Mouse (Mus musculus) myocyte (in vitro differentiated cells): ENCODE results near the gene Lrrc4. TPM values are rescaled to one million over a fixed set of nuclear protein-coding genes. Genes with fewer than 3 reads are reported as not detected.

ENCODE experiments used
- H3K27me3 ChIP-seq: one replicate; pipeline ENCODE4 v1.6.1; 2011; ENCODE audit not compliant: control insufficient read depth, insufficient read depth, insufficient read length
- H3K36me3 ChIP-seq: one replicate; pipeline ENCODE4 v1.6.1; 2011; ENCODE audit not compliant: control insufficient read depth, insufficient read depth
- H3K4me2 ChIP-seq: one replicate; pipeline ENCODE4 v1.6.1; 2011; ENCODE audit warnings: low read depth, control low read depth
- H3K4me3 ChIP-seq: one replicate; pipeline ENCODE4 v1.5.1; 2011; ENCODE audit warnings: mild to moderate bottlenecking, control low read depth, moderate library complexity
- H3K79me2 ChIP-seq: one replicate; pipeline ENCODE4 v1.6.1; 2011; ENCODE audit not compliant: control insufficient read depth, insufficient read depth
- H3ac ChIP-seq: one replicate; pipeline ENCODE4 v1.6.1; 2011; ENCODE audit not compliant: control insufficient read depth, insufficient read length
- CEBPB ChIP-seq: IDR thresholded peaks from 2 replicates; pipeline ENCODE4 v1.6.1; 2011; ENCODE audit warnings: mild to moderate bottlenecking, moderate library complexity; ENCODE audit not compliant: poor library complexity, insufficient read depth, severe bottlenecking
- E2F4 ChIP-seq: IDR thresholded peaks from one replicate; pipeline ENCODE4 v1.6.1; 2011; ENCODE audit warnings: mild to moderate bottlenecking, control low read depth, moderate library complexity; ENCODE audit not compliant: insufficient read depth
- MAX ChIP-seq: IDR thresholded peaks from one replicate; pipeline ENCODE4 v1.6.1; 2011; ENCODE audit warnings: low read depth, mild to moderate bottlenecking, control low read depth
- MYOD1 ChIP-seq, 3 experiments: IDR thresholded peaks; one replicate each; pipeline ENCODE4 v1.6.1; 2011; ENCODE audit warnings: control low read depth in 2 of 3, low read depth in 2 of 3, mild to moderate bottlenecking in 2 of 3, moderate library complexity in 1 of 3; ENCODE audit not compliant: insufficient read length in 2 of 3, control insufficient read depth in 1 of 3
- MYOG ChIP-seq, 3 experiments: IDR thresholded peaks; one replicate each; pipeline ENCODE4 v1.6.1; 2011; ENCODE audit warnings: control low read depth in 2 of 3, low read depth in 2 of 3, mild to moderate bottlenecking in 2 of 3; ENCODE audit not compliant: insufficient read length in 2 of 3, control insufficient read depth in 1 of 3, insufficient read depth in 1 of 3
- POLR2A ChIP-seq: IDR thresholded peaks from one replicate; pipeline ENCODE4 v1.6.1; 2011; ENCODE audit warnings: low read depth, mild to moderate bottlenecking, control low read depth, moderate library complexity; ENCODE audit not compliant: insufficient read length
- POLR2AphosphoS2 ChIP-seq: IDR thresholded peaks from one replicate; pipeline ENCODE4 v1.6.1; 2011; ENCODE audit warnings: low read depth, control low read depth; ENCODE audit not compliant: insufficient read length
- REST ChIP-seq: IDR thresholded peaks from one replicate; pipeline ENCODE4 v1.6.1; 2011; ENCODE audit warnings: mild to moderate bottlenecking, control low read depth, moderate library complexity; ENCODE audit not compliant: insufficient read depth, insufficient read length
- SRF ChIP-seq: IDR thresholded peaks from one replicate; pipeline ENCODE4 v1.6.1; 2011; ENCODE audit warnings: low read depth; ENCODE audit not compliant: control insufficient read depth, insufficient read length
- TCF12 ChIP-seq: IDR thresholded peaks from one replicate; pipeline ENCODE4 v1.6.1; 2011; ENCODE audit warnings: mild to moderate bottlenecking, control low read depth; ENCODE audit not compliant: poor library complexity, insufficient read depth, severe bottlenecking
- TCF3 ChIP-seq: IDR thresholded peaks from one replicate; pipeline ENCODE4 v1.6.1; 2011; ENCODE audit warnings: low read depth, control low read depth; ENCODE audit not compliant: insufficient read length
- USF1 ChIP-seq: IDR thresholded peaks from one replicate; pipeline ENCODE4 v1.6.1; 2011; ENCODE audit warnings: low read depth, mild to moderate bottlenecking, control low read depth, moderate library complexity
- polyA plus RNA-seq: library from polyadenylated mRNA; unstranded; fragments of >200 nt; fragmentation: generic; extraction: Trizol; gene quantifications from one replicate; pipeline ENCODE4 v1.2.1, GENCODE M21; 2012; ENCODE audit warnings: missing spikeins

The Lrrc4 gene
- 0.72 TPM for polyA plus RNA-seq

DNA sequence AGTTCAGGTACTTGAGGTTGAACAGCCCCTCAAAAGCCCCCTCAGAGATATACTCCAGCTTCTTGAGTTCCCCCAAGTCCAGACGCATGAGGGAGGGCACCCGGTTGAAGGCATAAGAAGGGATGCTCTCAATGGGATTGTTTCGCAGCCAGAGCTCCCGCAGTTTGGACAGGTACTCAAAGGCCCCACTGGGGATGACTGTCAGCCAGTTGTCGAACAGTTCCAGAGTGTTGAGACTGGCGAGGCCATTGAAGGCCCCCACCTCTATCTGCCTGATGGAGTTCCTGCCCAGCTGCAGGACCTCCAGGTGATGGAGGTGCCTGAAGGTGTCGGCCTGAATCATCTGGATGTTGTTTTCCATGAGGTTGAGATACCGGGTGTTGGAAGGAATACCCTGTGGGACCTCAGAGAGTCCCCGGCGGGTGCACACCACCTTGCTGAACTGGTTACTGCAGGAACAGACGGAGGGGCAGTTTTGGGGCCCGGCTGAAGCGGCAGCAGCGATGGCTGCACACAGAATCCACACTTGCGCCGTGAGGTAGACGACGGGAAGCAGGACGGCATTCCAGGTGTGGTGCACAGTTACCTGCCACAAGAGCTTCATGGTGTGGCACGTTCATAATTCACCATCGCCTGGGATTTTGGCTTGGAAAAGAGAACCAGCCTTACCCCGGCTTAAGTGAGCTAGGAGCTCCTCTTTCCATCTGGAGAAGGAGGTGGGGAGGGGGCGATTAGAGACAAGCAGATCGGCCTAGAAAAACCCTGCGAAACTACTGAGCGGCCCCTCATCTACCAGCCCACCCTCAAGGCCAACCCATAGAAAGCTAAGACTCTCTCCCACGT, at the start of gene Lrrc4:
Lrrc4 (minus strand) TSS at position 737 of the 843 bp plus-strand sequence.
- no peak within 1 kb of the TSS for H3K4me3 ChIP-seq
- peaks cover 4% of the 10 kb centered on the region for H3K79me2 ChIP-seq
- H3K4me2 ChIP-seq: peak within 1 kb of the TSS; percentile 38
- no peaks in the 10 kb centered on the region for H3K27me3 ChIP-seq
- H3K36me3 ChIP-seq: no peaks in the 10 kb centered on the region
- TF ChIP-seq MYOG (IDR thresholded peaks at IDR 0.05; ENCODE audit: control insufficient read depth in 1 of 3, insufficient read depth in 1 of 3, insufficient read length in 2 of 3, low read depth in 2 of 3) (no peak), REST (no peak), POLR2AphosphoS2 (no peak), MYOD1 (IDR thresholded peaks at IDR 0.05; ENCODE audit: control insufficient read depth in 1 of 3, insufficient read length in 2 of 3, low read depth in 2 of 3) (no peak), E2F4 (no peak), CEBPB (no peak), TCF3 (no peak), TCF12 (no peak), SRF (no peak), POLR2A (no peak), MAX (no peak), USF1 (no peak)
- H3ac ChIP-seq: peak within 1 kb of the TSS; percentile 23

DNA sequence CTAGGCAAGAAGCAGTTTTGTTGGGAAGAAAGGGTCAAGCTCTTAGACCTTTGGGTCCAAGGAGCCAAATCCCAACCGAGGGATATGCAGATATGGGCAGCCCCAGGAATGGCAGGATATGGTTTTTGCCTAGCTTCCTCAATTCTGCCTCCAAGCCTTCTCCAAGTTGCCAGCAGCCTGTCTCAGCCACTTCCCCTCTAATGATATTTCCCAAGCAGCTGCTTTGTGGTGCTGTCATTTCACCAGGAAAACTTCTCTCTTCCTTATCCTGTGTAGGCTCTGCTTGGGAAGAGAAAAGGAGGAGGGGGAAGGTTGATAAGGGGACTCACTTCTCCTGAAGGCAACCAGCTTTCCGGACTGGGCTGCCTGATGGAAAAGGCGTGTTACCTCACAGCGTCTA, 49.4 kb upstream of the Lrrc4 start:
- Histone ChIP-seq H3ac (no peak overlapping the region), H3K79me2 (no peaks in the 10 kb centered on the region), H3K4me2 (no peak overlapping the region), H3K36me3 (peaks cover 42% of the 10 kb centered on the region), H3K27me3 (no peaks in the 10 kb centered on the region), H3K4me3 (no peak overlapping the region)
- TF ChIP-seq TCF3 (no peak), USF1 (no peak), POLR2AphosphoS2 (no peak), MYOG (IDR thresholded peaks at IDR 0.05; ENCODE audit: control insufficient read depth in 1 of 3, insufficient read depth in 1 of 3, insufficient read length in 2 of 3, low read depth in 2 of 3) (no peak), TCF12 (no peak), SRF (no peak), REST (no peak), E2F4 (no peak), MAX (no peak), MYOD1 (IDR thresholded peaks at IDR 0.05; ENCODE audit: control insufficient read depth in 1 of 3, insufficient read length in 2 of 3, low read depth in 2 of 3) (no peak), CEBPB (no peak), POLR2A (no peak)

DNA sequence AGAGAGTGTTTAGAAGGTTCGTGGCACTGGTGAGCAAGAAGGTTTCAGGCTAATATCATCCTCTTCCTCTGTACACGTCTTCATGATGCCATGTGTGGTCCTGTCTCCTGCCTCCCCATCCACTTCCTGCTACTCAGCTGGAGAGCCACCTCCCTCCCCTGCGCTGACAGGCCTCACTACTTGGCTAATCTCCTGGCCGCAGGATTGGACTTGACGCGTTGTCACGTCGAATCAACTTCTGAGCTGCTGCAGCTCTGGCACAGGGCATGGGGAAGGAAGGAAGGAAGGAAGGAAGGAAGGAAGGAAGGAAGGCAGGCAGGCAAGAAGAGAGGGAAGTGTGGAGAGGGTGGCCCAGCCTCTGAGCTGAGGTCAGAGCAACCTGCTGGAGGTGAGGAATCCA, 47.8 kb upstream of the Lrrc4 start:
- no peaks in the 10 kb centered on the region for H3K79me2 ChIP-seq
- H3K36me3 ChIP-seq: peaks cover 35% of the 10 kb centered on the region
- H3ac ChIP-seq: no peak overlapping the region
- no peak overlapping the region for H3K4me2 ChIP-seq
- H3K27me3 ChIP-seq: no peaks in the 10 kb centered on the region
- H3K4me3 ChIP-seq: no peak overlapping the region
- no peak for TF ChIP-seq POLR2AphosphoS2
- TF ChIP-seq MYOD1 (IDR thresholded peaks at IDR 0.05; ENCODE audit: control insufficient read depth in 1 of 3, insufficient read length in 2 of 3, low read depth in 2 of 3): no peak
- TF ChIP-seq E2F4: no peak
- TF ChIP-seq SRF: no peak
- TF ChIP-seq REST: no peak
- no peak for TF ChIP-seq MAX
- no peak for TF ChIP-seq MYOG (IDR thresholded peaks at IDR 0.05; ENCODE audit: control insufficient read depth in 1 of 3, insufficient read depth in 1 of 3, insufficient read length in 2 of 3, low read depth in 2 of 3)
- TF ChIP-seq TCF12: no peak
- no peak for TF ChIP-seq CEBPB
- no peak for TF ChIP-seq POLR2A
- TF ChIP-seq USF1: no peak
- no peak for TF ChIP-seq TCF3

DNA sequence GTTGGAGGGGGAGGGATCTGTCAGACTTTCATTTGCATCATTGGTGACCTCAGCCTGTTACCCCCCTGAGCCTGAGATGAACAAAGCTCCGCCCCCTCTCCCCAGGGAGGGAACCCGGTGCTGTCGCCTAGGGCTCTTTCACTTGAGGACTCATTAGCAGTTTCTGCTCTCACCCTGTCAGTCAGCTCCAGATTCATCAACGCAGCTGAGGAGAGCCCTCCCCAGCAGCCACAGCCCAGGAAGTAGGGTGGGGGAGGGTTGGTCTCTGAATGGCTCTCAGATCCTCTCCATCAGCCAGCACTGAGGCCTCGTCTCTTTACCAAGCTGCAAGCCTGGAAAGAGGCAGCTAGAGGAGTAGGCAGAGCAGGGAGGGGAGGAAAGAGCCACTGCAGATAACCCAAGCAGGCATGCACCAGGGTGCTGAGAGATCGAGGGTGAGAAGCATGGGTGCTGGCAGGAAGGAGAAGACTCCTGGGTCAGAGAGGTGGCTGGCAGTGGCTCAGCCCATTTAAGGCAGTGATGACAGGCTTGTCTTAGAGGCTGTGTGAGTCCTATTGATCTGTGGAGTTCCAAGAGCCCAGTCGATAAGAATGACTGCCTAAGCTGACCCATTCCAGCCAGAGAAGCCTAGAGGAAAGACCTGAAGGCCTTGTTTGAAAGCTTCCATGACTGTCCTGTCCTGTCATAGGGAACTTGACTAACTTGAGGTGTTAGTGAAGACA, 46.6 kb upstream of the Lrrc4 start:
- no peak overlapping the region for H3K4me3 ChIP-seq
- H3ac ChIP-seq: no peak overlapping the region
- no peaks in the 10 kb centered on the region for H3K27me3 ChIP-seq
- peaks cover 26% of the 10 kb centered on the region for H3K36me3 ChIP-seq
- no peaks in the 10 kb centered on the region for H3K79me2 ChIP-seq
- TF ChIP-seq CEBPB: no peak
- no peak for TF ChIP-seq E2F4
- TF ChIP-seq POLR2A: no peak
- TF ChIP-seq TCF12: no peak
- TF ChIP-seq TCF3: no peak
- TF ChIP-seq MYOD1 (IDR thresholded peaks at IDR 0.05; ENCODE audit: control insufficient read depth in 1 of 3, insufficient read length in 2 of 3, low read depth in 2 of 3): no peak
- no peak for TF ChIP-seq USF1
- no peak for TF ChIP-seq POLR2AphosphoS2
- TF ChIP-seq REST: no peak
- TF ChIP-seq MAX: no peak
- no peak for TF ChIP-seq SRF
- no peak for TF ChIP-seq MYOG (IDR thresholded peaks at IDR 0.05; ENCODE audit: control insufficient read depth in 1 of 3, insufficient read depth in 1 of 3, insufficient read length in 2 of 3, low read depth in 2 of 3)
- H3K4me2 ChIP-seq: no peak overlapping the region
